Mouse (Mus musculus) inflammation-experienced regulatory T-cells, adult 6 months (primary cell): Measurements from ENCODE around the gene Lzts2. TPM values are rescaled to one million over a fixed set of nuclear protein-coding genes. Genes with fewer than 3 reads are reported as not detected.
"Not testable (repeated sequence)": the region's sequence is repeated elsewhere in the genome, so short reads cannot be mapped to it uniquely, and the experiment has no call there.

Experiments used
- ATAC-seq: one replicate; pipeline ENCODE4 v1.8.0; 2017
- polyA plus RNA-seq, 3 experiments: library from polyadenylated mRNA; unstranded; fragments of 100-300 nt; shearing (Covaris generic); gene quantifications; one replicate each; pipeline ENCODE4 v1.2.1; 2017

Gene Lzts2
- polyA plus RNA-seq, 3 experiments from 2014 or later = 0.99 to 1.1 TPM; not detected in 1

DNA sequence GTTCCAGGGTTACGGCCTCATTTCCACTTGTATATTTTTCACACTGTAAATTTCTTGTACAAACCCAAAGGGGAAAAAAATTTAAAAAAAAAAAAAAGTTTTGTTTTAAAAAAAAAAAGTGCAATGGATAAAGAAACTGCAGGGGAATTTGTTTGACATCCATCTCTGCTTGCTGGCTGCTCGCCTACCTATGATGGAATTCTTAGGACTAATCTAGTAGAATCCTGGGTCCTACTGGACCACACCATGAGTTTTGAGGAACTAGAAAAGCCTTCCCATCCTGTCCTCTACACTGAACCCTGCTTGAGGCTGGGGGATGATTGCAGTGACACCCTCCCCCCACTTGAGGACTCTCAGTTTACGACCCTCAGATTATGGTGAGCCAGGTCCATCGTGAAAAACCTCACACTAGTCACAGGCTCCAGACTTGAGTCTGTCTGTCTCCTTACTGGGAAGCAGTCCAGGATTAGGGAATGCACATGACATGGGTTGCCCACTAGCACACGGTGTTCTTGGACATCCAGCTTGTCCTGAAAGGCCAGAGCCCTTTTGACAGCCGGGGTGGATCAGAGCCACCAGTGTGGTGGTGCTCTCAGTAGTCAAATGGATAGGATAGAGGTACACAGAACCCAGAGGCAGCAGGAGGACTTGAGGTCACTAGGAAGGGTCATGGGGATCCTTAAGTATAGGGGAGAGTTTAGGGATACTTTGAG lies 12.9 kb downstream of the Lzts2 start:
- no peak for ATAC-seq

DNA sequence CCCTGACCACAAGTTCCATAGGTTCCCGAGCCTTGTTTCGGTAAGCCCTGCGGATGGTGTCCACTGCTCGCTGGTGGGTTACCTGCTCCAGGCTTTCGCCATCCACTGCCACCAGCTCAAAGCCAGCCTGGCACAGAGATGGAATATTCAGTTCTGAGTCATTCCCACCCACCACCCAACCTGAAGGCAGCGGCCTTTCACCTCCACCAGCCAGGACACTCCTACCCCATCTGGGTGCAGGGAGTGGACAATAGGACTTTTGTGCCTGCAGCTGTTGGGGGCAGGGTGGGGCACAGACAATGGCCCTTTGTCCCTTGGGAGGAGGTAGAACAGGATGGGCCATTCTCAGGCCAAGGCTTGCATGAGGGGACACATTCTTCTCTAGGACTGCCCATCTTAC lies 13.6 kb downstream of the Lzts2 start:
- no peak for ATAC-seq

DNA sequence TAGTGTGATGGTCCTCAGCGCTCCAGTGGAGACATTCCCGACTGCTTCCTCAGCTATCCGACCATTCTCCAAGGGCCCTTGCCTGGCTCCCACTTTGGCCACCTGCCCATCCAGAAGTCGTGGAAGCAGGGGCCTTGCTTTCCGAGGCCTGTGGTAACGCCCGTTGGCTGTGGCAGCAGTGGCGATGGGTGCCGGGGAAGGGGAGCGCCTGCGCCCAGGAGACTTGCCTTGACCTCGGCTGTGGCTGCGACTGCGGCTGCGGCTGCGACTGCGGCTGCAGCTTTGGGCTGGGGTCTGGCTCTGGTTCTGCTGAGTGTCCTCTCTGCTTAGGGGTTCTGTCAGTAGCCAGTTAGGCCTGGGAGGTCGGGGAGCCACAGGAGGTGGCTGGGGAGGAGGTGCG lies 14.5 kb downstream of the Lzts2 start:
- ATAC-seq = no peak

DNA sequence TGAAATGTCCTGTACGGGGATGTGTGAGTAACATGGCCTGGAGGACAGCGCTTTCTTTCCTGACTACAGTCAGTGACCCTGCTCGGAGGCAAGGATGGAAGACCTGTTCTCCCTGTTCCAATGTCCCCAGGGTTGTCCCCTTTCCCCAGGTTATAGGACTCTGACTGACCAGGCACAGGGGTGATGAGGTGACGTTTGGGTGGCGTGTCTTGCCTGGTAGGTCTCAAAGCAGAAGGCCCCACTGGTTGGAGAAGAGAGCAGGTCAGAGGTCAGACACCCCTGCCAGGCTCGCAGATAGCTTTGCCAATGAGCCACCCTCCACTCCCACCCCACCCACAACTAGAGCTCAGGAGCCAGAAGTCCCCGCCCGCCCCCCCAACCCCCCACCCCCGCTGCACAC lies 15.4 kb downstream of the Lzts2 start:
- no peak for ATAC-seq

DNA sequence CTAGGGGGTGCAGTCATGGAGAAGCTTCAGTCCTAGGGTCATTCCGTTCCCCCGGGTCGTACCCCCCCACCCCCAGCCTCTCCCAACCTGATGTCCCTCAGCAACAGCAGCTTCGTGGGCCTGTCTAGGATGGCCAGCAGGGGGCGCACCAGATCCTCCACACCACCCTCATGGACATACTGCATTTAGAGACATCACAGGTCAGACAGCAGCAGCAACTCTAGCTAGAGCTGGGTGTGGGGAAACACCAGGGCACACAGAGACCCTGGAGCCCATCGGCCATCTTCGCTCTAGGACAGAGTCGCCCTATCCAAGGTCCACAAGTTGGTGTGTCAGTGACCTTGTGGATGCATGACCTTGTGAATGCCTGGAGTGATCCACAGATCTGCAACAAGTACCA lies 15.9 kb downstream of the Lzts2 start:
- no peak for ATAC-seq

DNA sequence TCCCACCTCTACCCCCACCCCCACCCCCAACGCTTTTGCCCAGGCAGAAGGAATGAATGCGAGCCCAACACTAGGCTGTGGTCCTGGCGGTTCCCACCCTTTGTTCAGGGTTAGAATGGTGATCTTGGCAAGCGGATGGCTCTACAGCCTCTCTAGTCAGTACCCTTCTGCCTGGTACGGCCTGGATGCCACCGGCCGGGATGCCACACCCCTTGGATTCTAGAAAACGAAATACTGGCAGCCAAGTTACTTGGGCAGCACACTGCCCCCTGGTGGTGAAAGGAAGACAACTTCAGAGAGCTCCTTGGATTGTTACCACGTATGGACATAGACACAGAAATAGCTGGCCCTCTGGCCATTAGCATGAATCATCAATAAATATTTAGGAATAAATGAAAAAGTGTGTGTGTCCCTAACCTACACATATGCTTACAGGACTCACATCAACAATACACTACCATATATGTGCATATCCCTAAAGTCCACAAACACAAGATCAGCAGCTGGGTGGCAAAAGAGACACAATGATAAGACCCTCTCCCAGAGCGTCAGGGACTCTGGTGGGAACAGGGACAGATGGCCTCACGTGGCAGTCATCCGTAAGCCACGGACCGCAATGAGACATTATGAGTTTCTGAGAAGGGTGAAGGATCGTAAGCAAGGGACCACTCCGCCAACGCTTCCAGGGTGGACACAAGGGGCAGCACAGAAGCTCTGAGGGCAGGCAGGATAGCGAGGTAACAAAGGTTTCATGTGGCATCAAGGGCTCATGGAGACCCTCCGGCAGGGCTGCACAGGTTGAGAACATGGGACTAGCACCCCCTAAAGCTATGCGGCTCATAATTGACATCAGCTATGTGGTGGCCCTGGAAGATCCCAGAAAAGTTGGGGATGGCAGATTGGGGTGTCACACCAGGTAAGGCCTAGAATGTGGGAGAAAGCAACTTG lies 16.8 kb downstream of the Lzts2 start:
- peak; percentile 53 for ATAC-seq

DNA sequence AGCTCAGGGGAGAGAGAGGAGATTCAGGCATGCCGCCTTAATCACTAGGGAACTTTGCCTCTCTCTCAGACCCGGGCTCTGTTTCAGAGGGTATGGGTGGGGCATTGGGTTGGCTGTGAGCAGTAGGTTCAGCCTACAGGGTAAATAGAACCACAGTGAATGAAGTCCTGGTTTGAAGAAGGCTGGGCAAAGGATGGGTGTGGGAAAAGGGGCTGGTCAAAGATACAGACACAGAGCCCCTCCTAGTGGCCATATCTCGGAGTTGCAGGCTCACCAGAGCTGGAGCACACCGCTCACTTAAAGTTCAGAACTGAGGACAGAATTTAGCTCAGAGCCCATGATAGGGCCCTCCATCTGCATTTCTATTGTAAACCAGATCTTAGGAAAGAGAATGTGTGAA lies 17.6 kb downstream of the Lzts2 start:
- ATAC-seq = peak; percentile 65

DNA sequence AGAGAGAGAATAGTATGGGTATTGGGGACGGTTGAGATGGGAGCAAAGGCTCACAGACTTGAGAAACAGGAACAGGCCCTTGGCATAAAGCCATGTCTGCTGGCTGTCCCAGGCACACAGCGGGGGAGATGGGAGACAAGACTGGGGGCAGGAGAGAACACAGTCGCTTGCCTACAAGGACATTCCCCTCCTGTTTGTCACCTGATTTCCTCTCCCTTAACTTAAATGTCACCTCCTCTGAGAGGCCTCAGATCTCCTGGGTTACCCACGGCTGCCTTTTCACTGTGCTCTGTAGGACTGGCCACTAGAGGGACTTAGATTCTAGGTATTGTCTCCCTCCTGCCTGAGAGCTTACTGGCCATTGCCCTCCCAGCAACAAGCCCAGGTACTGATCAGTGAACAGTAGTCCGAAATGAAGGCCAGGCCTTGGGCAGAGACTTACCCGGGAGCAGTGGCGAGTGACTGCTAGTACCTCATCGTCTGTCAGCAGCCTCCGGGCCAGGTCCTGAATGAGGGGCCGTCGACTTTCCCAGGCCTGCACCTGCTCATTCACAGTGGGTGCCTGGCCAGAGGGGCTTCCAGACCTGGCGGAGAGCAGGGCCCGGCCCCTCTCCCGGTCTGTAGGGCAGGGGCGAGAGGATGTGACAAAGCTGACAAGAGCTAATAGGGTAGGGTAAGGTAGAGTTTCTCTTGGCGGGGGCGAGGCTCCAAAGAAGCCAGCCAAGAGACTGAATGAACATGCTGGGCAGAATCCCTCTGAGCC lies 18.5 kb downstream of the Lzts2 start:
- peak; percentile 53 for ATAC-seq

DNA sequence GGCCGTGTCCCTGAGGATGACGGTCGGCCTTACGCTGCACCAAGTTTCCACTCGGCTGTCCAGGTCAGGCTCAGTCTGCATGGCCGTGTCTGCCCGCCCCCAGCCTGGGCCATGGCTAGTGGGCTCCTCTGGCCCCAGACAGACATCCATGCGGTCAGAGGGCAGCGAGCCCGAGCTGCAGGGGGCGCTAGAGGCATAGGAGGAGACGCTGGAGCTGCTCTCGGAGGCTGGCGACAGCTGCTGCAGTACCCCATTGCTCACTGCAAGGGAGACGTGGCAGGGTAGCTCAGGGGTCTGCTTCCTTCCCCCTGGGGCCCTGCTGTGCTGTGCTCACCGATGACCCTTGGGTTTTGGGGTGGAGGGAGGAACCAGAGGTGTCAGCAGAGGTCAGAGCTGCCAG lies 22.7 kb downstream of the Lzts2 start:
- no peak for ATAC-seq

DNA sequence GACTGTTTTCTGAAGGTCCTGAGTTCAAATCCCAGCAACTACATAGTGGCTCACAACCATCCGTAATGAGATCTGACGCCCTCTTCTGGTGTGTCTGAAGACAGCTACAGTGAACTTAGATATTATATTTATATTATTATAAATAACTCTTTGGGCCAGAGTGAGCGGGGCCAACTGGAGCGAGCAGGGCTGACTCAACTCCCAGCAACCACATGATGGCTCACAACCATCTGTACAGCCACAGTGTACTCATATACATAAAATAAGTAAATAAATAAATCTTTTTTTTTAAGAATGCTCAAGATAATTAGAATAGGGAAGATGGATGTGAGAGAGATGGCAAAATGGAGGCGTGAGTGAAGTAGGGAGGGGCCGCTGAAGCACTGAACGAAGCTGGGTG lies 24.0 kb downstream of the Lzts2 start:
- not testable (repeated sequence) for ATAC-seq

DNA sequence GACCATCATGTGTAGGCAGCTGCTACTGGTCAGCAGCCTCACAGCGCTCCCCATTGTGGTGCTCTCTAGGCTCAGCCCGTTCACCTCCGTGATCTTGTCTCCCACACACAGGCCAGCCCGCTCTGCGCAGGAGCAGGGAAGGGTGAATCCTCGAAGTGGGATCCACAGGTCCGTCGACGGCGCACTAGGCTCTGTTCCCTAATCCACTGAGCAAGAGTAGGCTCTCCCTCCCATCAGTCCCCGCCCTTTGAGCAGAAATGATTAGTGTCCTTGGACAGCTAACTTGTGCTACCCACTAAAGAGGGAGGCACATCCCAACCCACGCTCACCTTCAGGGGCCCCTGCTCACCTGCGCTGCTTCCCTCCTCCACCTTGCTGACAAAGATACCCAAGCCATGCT lies 26.0 kb downstream of the Lzts2 start:
- no peak for ATAC-seq

DNA sequence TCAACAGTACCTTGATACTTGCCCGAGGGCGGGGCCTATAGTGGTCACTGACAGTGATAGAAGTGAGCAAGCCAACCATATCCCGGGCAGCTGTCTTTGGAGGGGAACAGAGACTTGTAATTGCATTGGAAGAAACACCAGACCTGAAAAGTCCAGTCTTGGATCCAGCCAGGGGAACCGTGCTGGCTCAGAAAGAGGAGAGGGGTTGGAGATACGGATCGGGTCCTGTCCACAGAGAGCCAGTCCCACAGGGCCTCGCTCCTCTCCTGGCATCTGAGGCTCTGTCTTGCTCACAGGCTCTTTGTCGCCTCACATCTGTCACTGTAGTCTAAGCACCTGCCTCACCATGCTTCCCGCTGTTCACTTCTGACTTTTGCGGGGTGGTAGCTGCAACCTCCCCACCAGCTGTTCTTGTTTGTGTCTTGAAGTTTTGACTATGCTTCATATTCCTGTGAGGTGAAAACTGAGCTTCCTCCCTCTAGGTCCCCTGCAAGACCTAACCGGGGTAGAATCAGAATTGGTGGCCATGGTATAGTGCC lies 30.2 kb downstream of the Lzts2 start:
- ATAC-seq = no peak

DNA sequence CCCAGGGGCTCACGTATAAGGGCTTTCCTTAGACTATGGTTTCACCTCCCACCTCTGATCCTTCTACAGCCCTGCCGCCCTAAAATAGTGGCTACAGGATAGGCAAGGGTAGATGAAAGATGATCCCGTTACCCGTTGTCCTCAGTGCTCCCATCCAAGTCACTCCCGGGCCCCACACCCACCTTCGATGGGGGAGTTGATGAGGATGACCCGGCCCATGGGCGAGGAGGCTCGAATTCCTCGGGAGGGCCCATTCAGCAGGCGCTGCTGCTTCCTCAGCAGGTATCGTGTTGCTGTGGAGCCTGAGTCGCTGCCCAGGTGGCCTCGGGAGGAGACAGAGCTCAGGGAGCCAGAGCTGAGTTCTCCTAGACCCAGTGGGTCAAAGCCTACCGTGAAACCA lies 31.0 kb downstream of the Lzts2 start:
- no peak for ATAC-seq

DNA sequence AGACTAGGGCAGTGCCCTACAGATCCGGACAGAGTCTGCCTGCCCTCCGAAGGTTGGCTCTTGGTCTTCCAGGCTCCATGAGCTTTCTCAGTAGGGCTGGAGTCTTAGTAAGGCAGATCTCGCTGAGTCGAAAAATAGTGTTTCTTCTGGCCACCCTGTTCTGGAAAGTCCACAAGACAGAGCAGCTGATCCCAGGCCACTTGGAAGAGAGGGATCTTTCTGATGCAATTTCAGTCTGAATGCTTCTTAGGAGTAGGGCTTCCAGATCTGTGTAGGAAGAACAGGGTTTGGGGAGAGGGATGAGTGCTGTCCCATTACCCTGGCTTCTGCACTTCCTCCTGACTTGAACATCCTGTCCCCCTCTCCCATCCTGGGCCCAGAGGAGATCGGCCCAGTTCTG lies 31.4 kb downstream of the Lzts2 start, which contains the start of gene Pdzd7:
TSS of gene Pdzd7 (minus strand) at position 67 of the 400 bp plus-strand sequence.
- ATAC-seq = no peak

DNA sequence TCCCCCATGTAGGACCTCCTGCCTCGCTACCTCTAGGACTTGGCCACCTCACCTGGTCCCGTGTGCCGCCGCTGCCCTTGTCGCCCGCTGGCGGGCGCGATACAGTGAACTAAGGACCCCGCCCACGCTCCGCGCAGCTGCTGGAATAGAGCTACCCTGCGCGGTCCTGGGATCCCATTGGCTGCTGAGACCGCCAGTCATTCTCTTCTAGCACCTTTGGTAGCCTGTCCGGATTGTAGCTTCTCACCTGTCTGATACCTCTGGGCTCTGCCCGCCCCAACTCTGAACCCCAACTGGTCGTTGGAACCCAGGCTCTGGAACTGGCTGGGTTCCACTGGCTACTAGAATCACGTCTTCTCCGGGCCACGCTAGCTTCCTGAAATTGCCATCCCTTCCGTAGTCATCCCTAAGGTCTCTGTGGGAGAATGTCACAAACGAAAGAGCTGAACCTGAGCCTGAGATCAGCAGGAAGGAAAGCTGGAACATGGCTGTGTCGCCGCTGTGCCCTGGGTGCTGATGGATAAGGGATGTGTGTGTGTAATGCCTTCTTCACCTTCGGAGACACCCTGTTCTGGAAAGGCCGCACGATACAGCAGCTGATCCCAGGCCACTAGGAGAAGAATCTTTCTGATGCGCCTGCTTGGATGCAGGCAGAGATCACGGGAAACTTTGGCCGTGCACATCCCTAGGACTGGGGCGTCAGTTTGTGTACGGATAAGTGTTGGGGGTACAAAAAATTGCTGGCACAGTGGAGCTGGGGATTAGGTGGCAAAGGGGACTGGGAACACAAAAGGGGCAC lies 32.5 kb downstream of the Lzts2 start:
- ATAC-seq = peak; percentile 30

DNA sequence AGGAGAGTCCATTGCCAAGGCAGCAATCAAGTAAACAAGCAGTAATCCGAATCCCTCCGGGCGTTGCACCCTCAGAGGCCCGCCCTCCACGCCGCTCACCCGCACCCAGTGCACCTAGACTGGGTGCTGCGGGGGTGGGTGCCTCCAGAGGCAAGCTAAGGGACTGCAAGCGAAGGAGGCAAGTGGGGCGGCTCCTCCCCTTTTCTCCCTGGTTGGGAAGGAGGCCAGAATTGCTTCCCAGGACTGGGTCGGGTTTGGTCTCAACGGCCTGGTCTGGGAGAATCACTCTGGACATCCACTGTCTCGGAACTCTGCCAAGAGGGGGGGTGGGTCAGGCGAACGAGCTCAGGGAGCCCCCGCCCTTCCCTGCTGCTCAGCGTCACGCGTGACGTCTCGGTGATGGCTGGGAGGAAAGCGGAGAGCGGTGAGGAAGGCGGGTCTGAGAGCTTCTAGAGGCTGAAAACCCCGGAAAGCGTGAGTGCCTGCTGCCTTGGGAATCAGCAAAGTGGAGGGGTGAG lies 33.3 kb downstream of the Lzts2 start, which contains the start of gene Sfxn3:
TSS of gene Sfxn3 (plus strand) at position 87 of the 518 bp plus-strand sequence.
- peak; percentile 84 for ATAC-seq

DNA sequence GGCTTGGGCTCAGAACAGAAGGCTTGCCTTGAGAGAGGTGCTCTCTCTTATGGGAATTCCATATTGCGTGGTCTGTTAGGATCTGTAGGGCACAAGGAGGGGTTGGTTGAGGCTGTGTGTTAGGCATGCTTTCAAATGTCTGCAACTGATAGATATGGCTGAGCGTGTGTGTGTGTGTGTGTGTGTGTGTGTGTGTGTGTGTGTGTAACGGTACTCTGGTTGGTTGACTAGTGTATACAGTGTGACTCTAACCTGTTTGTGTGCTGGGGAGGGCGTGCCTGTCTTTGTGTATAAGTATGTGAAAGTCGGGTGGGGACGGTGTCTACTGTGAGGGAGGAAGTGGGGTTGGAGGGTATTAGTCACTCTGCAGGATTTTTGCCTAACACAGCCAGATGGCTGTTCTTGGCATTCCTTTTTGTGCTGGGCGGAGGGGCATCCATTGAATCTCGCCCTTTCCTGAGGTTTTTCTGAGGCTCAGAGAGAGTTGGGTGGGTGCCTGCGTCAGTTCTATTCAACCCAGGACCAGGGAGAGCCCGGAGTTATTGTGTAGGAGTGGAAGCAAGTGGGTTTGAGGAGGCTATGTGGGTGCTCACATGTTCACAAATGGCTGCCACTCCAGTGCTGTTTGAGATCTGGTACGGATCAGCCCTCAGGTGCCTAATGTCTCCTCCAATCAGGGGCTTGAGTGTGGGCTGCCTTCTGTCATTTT lies 33.9 kb downstream of the Lzts2 start:
- peak; percentile 72 for ATAC-seq

DNA sequence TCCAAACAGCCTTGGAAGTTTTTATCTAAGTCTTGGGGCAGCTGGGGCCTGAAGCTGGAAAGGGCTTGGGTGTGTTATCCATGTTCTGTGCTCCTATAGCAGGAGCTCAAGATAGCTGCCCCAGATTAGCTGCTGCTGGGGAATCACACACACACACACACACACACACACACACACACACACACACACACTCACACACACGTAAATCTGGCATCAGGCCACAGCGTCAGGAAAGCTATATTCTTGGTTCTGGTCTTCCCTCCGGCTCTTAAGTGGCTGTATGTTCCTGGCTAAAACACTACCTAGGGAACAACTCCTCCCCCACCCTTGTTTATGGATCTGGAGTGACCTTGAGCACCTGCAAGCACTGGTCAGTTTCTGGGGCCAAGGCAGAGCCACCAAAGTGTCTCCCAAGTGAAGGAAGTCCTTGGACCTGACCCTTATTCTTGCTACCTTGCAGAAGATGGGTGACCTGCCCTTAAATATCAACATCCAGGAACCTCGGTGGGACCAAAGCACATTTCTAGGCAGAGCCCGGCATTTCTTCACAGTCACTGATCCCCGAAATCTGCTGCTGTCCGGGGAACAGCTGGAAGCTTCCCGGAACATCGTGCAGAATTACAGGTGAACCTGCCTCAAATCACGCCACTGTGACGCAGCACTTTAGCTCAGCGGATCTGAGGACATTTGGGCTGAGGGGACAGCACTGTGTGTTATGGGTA lies 34.6 kb downstream of the Lzts2 start:
- no peak for ATAC-seq

DNA sequence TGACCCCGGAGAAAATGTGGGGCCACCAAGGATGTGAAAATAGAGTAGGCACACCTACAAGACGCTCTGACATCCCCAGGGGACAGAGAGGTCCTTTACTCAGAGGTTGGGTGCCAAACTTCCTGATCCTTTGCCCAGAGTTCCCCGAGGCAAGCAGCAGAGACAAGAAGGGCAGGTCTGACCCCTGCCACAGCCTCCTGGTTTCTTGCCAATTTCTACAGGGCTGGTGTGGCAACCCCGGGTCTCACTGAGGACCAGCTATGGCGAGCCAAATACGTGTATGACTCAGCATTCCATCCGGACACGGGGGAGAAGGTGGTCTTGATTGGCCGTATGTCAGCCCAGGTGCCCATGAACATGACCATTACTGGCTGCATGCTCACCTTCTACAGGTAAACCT lies 35.3 kb downstream of the Lzts2 start:
- no peak for ATAC-seq

DNA sequence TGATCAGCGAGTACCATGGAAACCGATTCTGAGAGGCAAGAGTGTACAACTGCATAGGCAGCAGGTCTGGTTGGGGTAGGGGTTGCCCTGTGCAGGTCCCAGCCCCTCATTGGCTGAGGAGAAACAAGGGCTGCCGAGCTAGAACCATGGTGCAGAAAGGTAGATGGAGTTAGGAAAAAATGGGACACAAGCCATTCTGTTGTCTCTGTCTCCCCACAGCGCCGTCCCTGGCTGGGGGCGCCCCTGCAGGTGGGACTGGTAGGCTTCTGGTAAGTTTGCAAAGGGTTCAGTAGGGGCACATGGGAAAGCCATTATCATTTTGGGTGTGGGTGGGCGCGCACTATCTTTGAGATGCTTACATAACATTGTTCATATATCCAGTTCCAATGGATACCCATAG lies 39.2 kb downstream of the Lzts2 start:
- ATAC-seq = no peak
